Mouse (Mus musculus): ENCODE measurements around the gene B3gnt5. TPM values are rescaled to one million over a fixed set of nuclear protein-coding genes. Genes with fewer than 3 reads are reported as not detected.

B3gnt5 gene
- total and polyA plus RNA-seq, 3 experiments, result not detected

GRCm38 (mm10) chr16:19772013-19772412 lies 12.0 kb downstream of the B3gnt5 start:
- DNase-seq (ENCODE audit: low read depth, low spot score), result no peak
- Histone ChIP-seq H3K27ac (ENCODE audit: control insufficient read depth, low read depth, low read length) (no peak overlapping the region), H3K4me1 (ENCODE audit: control insufficient read depth in 1 of 2, insufficient read depth in 2 of 2, low read length in 2 of 2) (no peaks in the 10 kb centered on the region), H3K9me3 (replicated peaks; ENCODE audit: insufficient read depth, low read length) (no peaks in the 10 kb centered on the region), H3K36me3 (ENCODE audit: control insufficient read depth in 1 of 2, insufficient read depth in 2 of 2, low read length in 2 of 2) (no peaks in the 10 kb centered on the region), H3K9ac (ENCODE audit: control insufficient read depth, low read depth, low read length, poor library complexity, severe bottlenecking) (no peak overlapping the region), H3K4me3 (ENCODE audit: control insufficient read depth in 1 of 2, insufficient read depth in 1 of 2, low read depth in 2 of 2, low read length in 2 of 2) (no peak overlapping the region), H3K79me2 (ENCODE audit: control insufficient read depth, insufficient read depth, low read length, poor library complexity) (no peaks in the 10 kb centered on the region), H3K27me3 (ENCODE audit: control insufficient read depth in 1 of 2, insufficient read depth in 2 of 2, low read length in 2 of 2) (peaks cover 0 to 2% of the 10 kb centered on the region in 2 experiments; a peak in 2 of 4 replicates)
- TF ChIP-seq MYB (IDR thresholded peaks at IDR 0.05; ENCODE audit: low read depth, low read length) (no peak), MAFK (IDR thresholded peaks at IDR 0.05; ENCODE audit: borderline replicate concordance, low read depth, low read length) (no peak), NRF1 (IDR thresholded peaks at IDR 0.05; ENCODE audit: insufficient read depth, low read depth, low read length, poor library complexity, severe bottlenecking) (no peak), UBTF (IDR thresholded peaks at IDR 0.05; ENCODE audit: borderline replicate concordance, insufficient read depth, low read depth, low read length) (no peak), E2F4 (IDR thresholded peaks at IDR 0.05; ENCODE audit: borderline replicate concordance, low read depth, low read length) (no peak), EP300 (IDR thresholded peaks at IDR 0.05; ENCODE audit: low read depth in 1 of 2, low read length in 2 of 2) (no peak), POLR2A (IDR thresholded peaks at IDR 0.05; ENCODE audit: control insufficient read depth in 1 of 2, insufficient read depth in 1 of 2, low read depth in 1 of 2, low read length in 2 of 2, poor library complexity in 1 of 2) (no peak), ZC3H11A (IDR thresholded peaks at IDR 0.05; ENCODE audit: low read depth, low read length) (no peak), HCFC1 (IDR thresholded peaks at IDR 0.05; ENCODE audit: low read depth, low read length) (no peak), POLR2AphosphoS2 (IDR thresholded peaks at IDR 0.05; ENCODE audit: low read length) (no peak), RAD21 (IDR thresholded peaks at IDR 0.05; ENCODE audit: low read depth, low read length) (no peak), CHD2 (IDR thresholded peaks at IDR 0.05; ENCODE audit: low read length) (no peak), NELFE (IDR thresholded peaks at IDR 0.05; ENCODE audit: low read depth, low read length) (no peak), MEF2A (IDR thresholded peaks at IDR 0.05; ENCODE audit: extremely low read depth, insufficient replicate concordance, low read depth, low read length, poor library complexity, severe bottlenecking) (no peak), POLR2AphosphoS5 (IDR thresholded peaks at IDR 0.05; ENCODE audit: borderline replicate concordance, low read depth, low read length) (no peak), MXI1 (IDR thresholded peaks at IDR 0.05; ENCODE audit: low read depth, low read length) (no peak), JUND (IDR thresholded peaks at IDR 0.05; ENCODE audit: low read depth, low read length) (no peak), ZKSCAN1 (IDR thresholded peaks at IDR 0.05; ENCODE audit: low read depth, low read length) (no peak)

- H3K4me3 ChIP-seq (ENCODE audit: control insufficient read depth in 1 of 2, insufficient read depth in 1 of 2, low read depth in 2 of 2, low read length in 2 of 2), result no peak overlapping the region
- TF ChIP-seq USF1 (IDR thresholded peaks at IDR 0.05; ENCODE audit: low read depth, low read length) (no peak), ZMIZ1 (IDR thresholded peaks at IDR 0.05; ENCODE audit: low read depth, low read length) (no peak), RCOR1 (IDR thresholded peaks at IDR 0.05; ENCODE audit: low read depth, low read length) (no peak), CTCF (IDR thresholded peaks at IDR 0.05 in 2 of 3, conservative IDR thresholded peaks at IDR 0.05 in 1 of 3; ENCODE audit: control insufficient read depth in 1 of 3, insufficient read depth in 1 of 3, low read depth in 2 of 3, low read length in 3 of 3, poor library complexity in 1 of 3, severe bottlenecking in 1 of 3) (no peak), MAFK (IDR thresholded peaks at IDR 0.05; ENCODE audit: borderline replicate concordance, low read depth, low read length) (no peak), USF2 (IDR thresholded peaks at IDR 0.05; ENCODE audit: borderline replicate concordance in 1 of 2, insufficient read depth in 1 of 2, low read depth in 1 of 2, low read length in 2 of 2) (no peak), ELF1 (IDR thresholded peaks at IDR 0.05; ENCODE audit: low read depth, low read length) (no peak), KAT2A (conservative IDR thresholded peaks at IDR 0.05; ENCODE audit: low read depth, low read length) (no peak), GATA1 (IDR thresholded peaks at IDR 0.05; ENCODE audit: low read depth, low read length) (no peak), E2F4 (IDR thresholded peaks at IDR 0.05; ENCODE audit: borderline replicate concordance, low read depth, low read length) (no peak), SIN3A (IDR thresholded peaks at IDR 0.05; ENCODE audit: low read length) (no peak), NELFE (IDR thresholded peaks at IDR 0.05; ENCODE audit: low read depth, low read length) (no peak), JUND (IDR thresholded peaks at IDR 0.05; ENCODE audit: low read depth, low read length) (no peak), CHD2 (IDR thresholded peaks at IDR 0.05; ENCODE audit: low read length) (no peak), MXI1 (IDR thresholded peaks at IDR 0.05; ENCODE audit: low read depth, low read length) (no peak), EP300 (IDR thresholded peaks at IDR 0.05; ENCODE audit: low read depth in 1 of 2, low read length in 2 of 2) (no peak), TBP (IDR thresholded peaks at IDR 0.05; ENCODE audit: low read depth, low read length) (no peak), ZC3H11A (IDR thresholded peaks at IDR 0.05; ENCODE audit: low read depth, low read length) (no peak), CHD1 (IDR thresholded peaks at IDR 0.05; ENCODE audit: low read depth, low read length) (no peak)
Measured at GRCm38 (mm10) chr16:19786386-19787090, 26.5 kb downstream of the B3gnt5 start.

More at GRCm38 (mm10) chr16:19786386-19787090, 26.5 kb downstream of the B3gnt5 start:
- Histone ChIP-seq H3K4me1 (ENCODE audit: control insufficient read depth in 1 of 2, insufficient read depth in 2 of 2, low read length in 2 of 2) (no peaks in the 10 kb centered on the region), H3K9me3 (replicated peaks; ENCODE audit: insufficient read depth, low read length) (no peaks in the 10 kb centered on the region), H3K79me2 (ENCODE audit: control insufficient read depth, insufficient read depth, low read length, poor library complexity) (no peaks in the 10 kb centered on the region), H3K36me3 (ENCODE audit: control insufficient read depth in 1 of 2, insufficient read depth in 2 of 2, low read length in 2 of 2) (no peaks in the 10 kb centered on the region), H3K9ac (ENCODE audit: control insufficient read depth, low read depth, low read length, poor library complexity, severe bottlenecking) (no peak overlapping the region), H3K27ac (ENCODE audit: control insufficient read depth, low read depth, low read length) (no peak overlapping the region), H3K27me3 (ENCODE audit: control insufficient read depth in 1 of 2, insufficient read depth in 2 of 2, low read length in 2 of 2) (no peaks in the 10 kb centered on the region)
- DNase-seq (ENCODE audit: low read depth, low spot score), result no peak

All from MEL (cell line).